Mouse (Mus musculus) lung, postnatal 0 days (tissue): ENCODE data around the gene Eif5a. TPM values are rescaled to one million over a fixed set of nuclear protein-coding genes. Genes with fewer than 3 reads are reported as not detected.

Experiments used
- ATAC-seq: fragments of 200-750 bp; cut with Nextera tagmentation; 2 replicates; pipeline ENCODE4 v1.8.0; 2017; ENCODE audit warnings: moderate library complexity
- DNase-seq: peaks from one replicate; pipeline ENCODE4 v3.0.0-alpha.2; 2016; ENCODE audit warnings: low spot score
- H3K27ac ChIP-seq: fragments of 300-500 bp; sonication (generic); 2 replicates; pipeline ENCODE4 v1.5.1; 2014; ENCODE audit warnings: antibody characterized with exemption, mild to moderate bottlenecking, low read length, mixed read lengths
- H3K27me3 ChIP-seq: fragments of 300-500 bp; sonication (generic); replicated peaks from 2 replicates; pipeline ENCODE4 v1.6.1; 2014; ENCODE audit warnings: low read length, mixed read lengths; ENCODE audit not compliant: insufficient read depth
- H3K36me3 ChIP-seq: fragments of 300-500 bp; sonication (generic); 2 replicates; pipeline ENCODE4 v1.6.1; 2014; ENCODE audit warnings: low read length, mixed read lengths; ENCODE audit not compliant: insufficient read depth
- H3K4me1 ChIP-seq: fragments of 300-500 bp; sonication (generic); 2 replicates; pipeline ENCODE4 v1.6.1; 2014; ENCODE audit warnings: antibody characterized with exemption, low read depth, low read length, mixed read lengths; ENCODE audit not compliant: insufficient read depth
- H3K4me2 ChIP-seq: fragments of 300-500 bp; sonication (generic); replicated peaks from 2 replicates; pipeline ENCODE4 v1.6.1; 2014; ENCODE audit warnings: low read depth, mild to moderate bottlenecking, low read length, moderate library complexity, mixed read lengths
- H3K4me3 ChIP-seq: fragments of 300-500 bp; sonication (generic); 2 replicates; pipeline ENCODE4 v1.5.1; 2014; ENCODE audit warnings: low read depth, low read length
- H3K9ac ChIP-seq: fragments of 300-500 bp; sonication (generic); replicated peaks from 2 replicates; pipeline ENCODE4 v1.6.1; 2014; ENCODE audit warnings: low read depth, mild to moderate bottlenecking
- H3K9me3 ChIP-seq: fragments of 300-500 bp; sonication (generic); 2 replicates; pipeline ENCODE4 v1.6.1; 2016; ENCODE audit warnings: low read length, mixed read lengths
- CTCF ChIP-seq: IDR thresholded peaks from 2 replicates; pipeline ENCODE4 v1.5.1; 2016; ENCODE audit warnings: antibody characterized with exemption, mild to moderate bottlenecking
- EP300 ChIP-seq: IDR thresholded peaks from 2 replicates; pipeline ENCODE4 v1.6.1; 2016; ENCODE audit warnings: antibody characterized with exemption, mild to moderate bottlenecking, control low read depth
- WGBS: fragments of 180-500 bp; shearing (Covaris S2); extraction: QIAGEN DNeasy Blood & Tissue Kit; methylation state at CpG from one replicate; pipeline ENCODE4 v1.1.7; 2014; 5-methylcytosine and 5-hydroxymethylcytosine counted together
- polyA plus RNA-seq: library from polyadenylated mRNA; unstranded; fragments of >200 nt; fragmentation: Nextera tagmentation; extraction: Ambion mirVana; gene quantifications from 2 replicates; pipeline ENCODE4 v1.2.1, GENCODE M21; 2015

Eif5a gene
- 758 and 815 TPM in 2 replicates for polyA plus RNA-seq

GRCm38 (mm10) chr11:69921114-69922011 lies at the start of gene Eif5a:
Gene Eif5a, minus strand, starts transcription at chr11:69921958.
- Histone ChIP-seq H3K4me3 (peak within 1 kb of the TSS; percentile 92), H3K36me3 (peaks cover 19% of the 10 kb centered on the region), H3K27me3 (no peaks in the 10 kb centered on the region), H3K4me2 (peak within 1 kb of the TSS; percentile 99), H3K9ac (peak within 1 kb of the TSS; percentile 89), H3K4me1 (peaks cover 8% of the 10 kb centered on the region; the same call in 1 of the 2 replicates), H3K27ac (peak within 1 kb of the TSS; percentile 96), H3K9me3 (no peaks in the 10 kb centered on the region)
- ATAC-seq: peak; percentile 95
- TF ChIP-seq CTCF: peak; percentile 80
- TF ChIP-seq EP300: no peak
- under 1% methylated on average over 66 of the region's 78 CpGs for WGBS
- DNase-seq: peak; percentile 100

GRCm38 (mm10) chr11:69970775-69971174 lies 49.0 kb upstream of the Eif5a start:
- WGBS: 77% methylated on average over 3 of the region's 3 CpGs
- H3K4me3 ChIP-seq: no peak overlapping the region
- ATAC-seq (no peak), DNase-seq (no peak)
- H3K36me3 ChIP-seq: peaks cover 29% of the 10 kb centered on the region
- H3K4me2 ChIP-seq: no peak overlapping the region
- no peak overlapping the region for H3K9ac ChIP-seq
- no peak for TF ChIP-seq EP300
- no peak for TF ChIP-seq CTCF
- no peak overlapping the region for H3K27ac ChIP-seq
- no peaks in the 10 kb centered on the region for H3K4me1 ChIP-seq
- no peaks in the 10 kb centered on the region for H3K9me3 ChIP-seq
- H3K27me3 ChIP-seq: 0 out of 2 replicates have a peak, but pooled peaks cover 5% of the 10 kb centered on the region

DNA sequence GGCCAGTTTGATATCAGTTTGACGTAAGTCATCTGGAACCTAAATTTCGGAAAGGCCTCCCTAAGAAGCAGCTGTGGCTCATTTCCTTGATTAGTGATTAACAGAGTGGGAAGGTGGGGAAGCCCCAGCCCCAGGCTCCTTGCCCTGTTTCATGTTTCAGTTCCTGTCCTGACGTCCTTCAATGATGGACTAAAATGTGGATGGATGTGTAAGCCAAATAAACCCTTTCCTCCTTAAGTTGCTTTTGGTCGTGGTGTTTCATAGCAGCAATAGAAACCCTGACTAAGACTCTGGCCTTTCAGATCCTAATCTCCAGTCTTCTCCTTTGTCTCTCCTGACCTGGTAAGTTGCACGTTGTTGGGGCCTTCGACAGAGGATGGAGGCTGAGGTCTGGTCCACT lies 48.5 kb upstream of the Eif5a start:
- Histone ChIP-seq H3K9me3 (no peaks in the 10 kb centered on the region), H3K27ac (no peak overlapping the region), H3K9ac (no peak overlapping the region), H3K4me2 (no peak overlapping the region), H3K36me3 (peaks cover 27% of the 10 kb centered on the region), H3K4me1 (no peaks in the 10 kb centered on the region), H3K4me3 (no peak overlapping the region), H3K27me3 (peaks cover 9% of the 10 kb centered on the region)
- 72% methylated on average over 6 of the region's 6 CpGs for WGBS
- ATAC-seq: no peak
- no peak for DNase-seq
- TF ChIP-seq EP300: no peak
- TF ChIP-seq CTCF: no peak

DNA sequence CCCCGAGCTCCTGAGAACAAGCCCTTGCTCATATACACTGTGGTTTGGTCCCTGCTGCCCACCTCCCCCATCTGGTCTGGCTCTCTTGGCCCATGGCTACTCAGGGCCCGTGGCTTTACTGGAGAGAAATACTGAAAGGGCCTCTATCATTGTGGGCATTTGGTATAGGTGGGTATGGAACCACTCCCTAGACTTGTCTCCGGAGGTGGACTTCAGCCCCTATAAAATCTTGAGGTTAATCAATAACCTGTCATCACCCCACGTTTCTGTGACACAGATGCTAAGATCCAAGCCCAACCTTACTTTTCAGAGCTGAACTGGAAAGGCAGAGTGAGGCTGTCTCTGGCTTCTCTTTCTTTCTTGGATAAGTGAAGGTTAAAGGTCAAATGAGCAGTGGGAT lies 47.0 kb upstream of the Eif5a start:
- H3K4me1 ChIP-seq: no peaks in the 10 kb centered on the region
- no peak overlapping the region for H3K4me2 ChIP-seq
- ATAC-seq (no peak), DNase-seq (no peak)
- WGBS: 72% methylated on average over 4 of the region's 4 CpGs
- no peak overlapping the region for H3K4me3 ChIP-seq
- peaks cover 16% of the 10 kb centered on the region for H3K27me3 ChIP-seq
- H3K36me3 ChIP-seq: peaks cover 15% of the 10 kb centered on the region
- no peak overlapping the region for H3K9ac ChIP-seq
- H3K9me3 ChIP-seq: no peaks in the 10 kb centered on the region
- no peak overlapping the region for H3K27ac ChIP-seq
- TF ChIP-seq EP300: no peak
- TF ChIP-seq CTCF: no peak

GRCm38 (mm10) chr11:69966860-69967517 lies 45.2 kb upstream of the Eif5a start:
- no peak for ATAC-seq

More at GRCm38 (mm10) chr11:69966860-69967517, 45.2 kb upstream of the Eif5a start:
- Histone ChIP-seq H3K9me3 (no peaks in the 10 kb centered on the region), H3K4me3 (peak overlapping the region; percentile 49), H3K27me3 (peaks cover 16% of the 10 kb centered on the region), H3K9ac (peak overlapping the region; percentile 50; the same call in 1 of the 2 replicates), H3K36me3 (peaks cover 11% of the 10 kb centered on the region), H3K4me1 (no peaks in the 10 kb centered on the region), H3K4me2 (peak overlapping the region; percentile 64), H3K27ac (peak overlapping the region; percentile 87; the same call in 1 of the 2 replicates)
- TF ChIP-seq EP300 (no peak), CTCF (no peak)
- no peak for DNase-seq
- 34% methylated on average over 17 of the region's 17 CpGs for WGBS
